Mouse (Mus musculus) retina, postnatal 1 day (tissue): ENCODE measurements around the gene Cdh23.
A peak's percentile ranks its signal among the peaks of the same experiment; 100 is the strongest.

Experiments
- DNase-seq: peaks from one replicate; pipeline ENCODE4 v3.0.0-alpha.2; 2012

Gene Cdh23

DNA sequence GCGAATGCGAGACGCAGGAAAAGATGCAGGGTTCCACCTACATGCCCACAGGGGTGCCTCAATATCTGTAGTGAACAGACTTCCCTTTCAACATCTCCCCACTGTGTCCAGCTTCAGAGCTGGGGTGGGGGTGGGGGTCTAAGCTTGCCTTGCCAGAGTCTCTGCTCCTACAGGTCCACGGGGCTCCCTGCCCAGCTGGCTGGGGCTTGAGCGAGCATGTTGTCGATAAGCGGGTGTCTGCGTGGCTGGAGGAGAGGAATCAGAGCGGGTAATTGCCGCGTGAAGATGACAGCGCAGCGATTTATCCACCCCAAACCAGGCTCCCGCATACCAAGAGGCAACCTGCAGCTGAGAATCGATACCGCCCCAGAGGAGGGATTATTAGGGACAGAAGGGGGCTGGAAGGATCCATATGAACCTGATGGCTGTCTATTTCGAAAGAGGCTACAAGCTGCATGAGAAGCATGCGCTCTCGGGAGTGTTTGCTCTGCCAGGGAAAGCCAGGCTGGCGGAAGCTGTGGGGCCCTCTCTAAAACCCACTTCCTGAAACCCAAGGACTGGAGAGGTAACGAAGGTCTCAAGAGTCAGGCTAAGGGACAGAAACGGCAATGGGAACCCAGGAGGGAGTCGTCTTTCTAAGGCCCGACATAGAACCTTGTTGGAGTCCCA lies 129.8 kb downstream of the Cdh23 start:
- DNase-seq, result peak; percentile 71

DNA sequence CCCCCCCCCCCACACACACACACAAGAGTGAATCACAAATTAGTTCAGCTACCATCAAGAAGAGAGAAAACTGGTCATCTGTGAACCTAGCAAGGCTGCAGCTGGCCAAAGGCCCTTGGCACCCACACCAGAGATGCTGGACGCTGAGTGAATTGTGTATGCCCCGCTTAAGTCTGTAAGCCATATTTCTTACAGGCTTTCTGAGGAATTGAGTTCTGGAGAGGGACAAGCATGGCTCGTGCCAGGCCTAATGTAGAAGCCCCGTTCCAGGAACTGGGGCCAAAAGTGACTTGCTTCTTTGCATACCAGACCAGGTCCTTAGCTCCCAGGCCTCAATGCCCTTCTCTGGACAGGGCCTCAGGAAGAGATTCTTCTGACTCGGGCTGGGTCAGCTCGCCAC lies 132.2 kb downstream of the Cdh23 start:
- no peak for DNase-seq

DNA sequence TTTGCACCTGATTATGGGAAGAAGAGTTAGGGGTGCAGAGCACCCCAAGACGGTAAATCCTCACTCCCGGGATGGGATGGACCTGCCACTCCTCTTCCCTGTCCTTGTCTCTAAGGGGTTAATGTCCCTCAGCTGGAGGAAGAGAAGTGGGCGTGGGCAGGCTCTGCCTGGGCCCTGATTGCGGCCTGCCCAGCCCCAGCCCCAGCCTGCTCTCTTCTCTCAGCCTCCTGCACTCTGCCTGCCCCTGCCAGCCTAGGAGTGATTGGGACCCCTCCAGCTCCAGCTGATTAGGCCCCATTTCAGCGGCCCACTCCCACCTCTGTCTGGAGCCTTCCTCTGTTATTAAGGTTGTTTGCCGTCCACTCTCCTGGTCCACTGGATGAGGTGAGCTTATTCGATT lies 133.3 kb downstream of the Cdh23 start:
- DNase-seq, result no peak

DNA sequence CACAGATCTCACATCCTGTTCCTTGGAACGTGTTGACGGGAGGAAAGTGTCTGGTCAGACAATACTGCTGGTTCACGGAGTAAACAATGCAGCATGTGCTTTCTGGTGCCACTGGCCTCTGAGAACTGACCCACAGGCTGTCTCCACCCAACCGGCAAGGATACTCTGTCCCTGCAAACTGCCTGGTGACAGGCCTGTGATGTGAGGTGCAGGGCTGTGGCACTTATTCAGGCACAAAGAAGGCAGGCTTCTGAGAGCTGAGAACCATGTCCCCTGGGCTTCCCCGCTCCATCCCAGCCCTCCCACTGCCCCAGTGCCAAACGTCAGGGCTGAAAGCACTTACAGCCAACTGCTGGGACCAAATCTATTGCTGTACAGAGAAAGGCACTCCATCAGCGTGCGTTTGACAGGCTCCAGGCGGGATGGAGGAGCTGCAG lies 137.8 kb downstream of the Cdh23 start:
- peak; percentile 41 for DNase-seq

DNA sequence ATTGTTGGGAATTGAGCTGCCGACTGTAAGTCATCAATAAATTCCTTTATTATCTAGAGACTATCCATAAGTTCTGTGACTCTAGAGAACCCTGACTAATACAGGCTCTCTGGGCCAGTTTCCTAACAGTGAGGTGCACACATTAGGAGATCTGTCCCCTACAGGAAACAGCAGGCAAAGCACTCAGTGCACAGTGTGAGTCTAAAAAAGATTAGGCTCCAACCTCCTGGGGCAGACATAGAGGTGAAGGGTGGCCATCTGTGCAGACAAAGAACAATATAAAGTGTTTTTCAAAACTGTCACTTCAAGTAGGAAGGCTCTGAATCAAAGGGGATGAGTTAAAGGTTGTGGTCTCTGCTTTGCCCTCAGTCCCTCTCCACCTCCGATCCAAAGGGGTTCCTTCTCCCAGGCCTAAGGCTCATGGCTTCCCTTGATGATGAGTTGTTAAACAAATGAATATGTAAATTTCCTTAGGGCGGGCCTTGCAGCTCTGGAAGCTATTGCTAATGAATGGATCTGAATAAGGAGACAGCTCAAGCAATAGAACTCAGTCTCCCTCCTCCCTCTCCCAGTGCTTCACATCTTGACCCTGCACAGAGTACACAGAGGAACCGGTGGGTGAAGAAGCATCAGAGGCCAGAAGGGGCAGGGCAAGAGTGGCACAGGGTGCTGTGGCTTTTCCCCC lies 143.2 kb downstream of the Cdh23 start:
- DNase-seq, result no peak

DNA sequence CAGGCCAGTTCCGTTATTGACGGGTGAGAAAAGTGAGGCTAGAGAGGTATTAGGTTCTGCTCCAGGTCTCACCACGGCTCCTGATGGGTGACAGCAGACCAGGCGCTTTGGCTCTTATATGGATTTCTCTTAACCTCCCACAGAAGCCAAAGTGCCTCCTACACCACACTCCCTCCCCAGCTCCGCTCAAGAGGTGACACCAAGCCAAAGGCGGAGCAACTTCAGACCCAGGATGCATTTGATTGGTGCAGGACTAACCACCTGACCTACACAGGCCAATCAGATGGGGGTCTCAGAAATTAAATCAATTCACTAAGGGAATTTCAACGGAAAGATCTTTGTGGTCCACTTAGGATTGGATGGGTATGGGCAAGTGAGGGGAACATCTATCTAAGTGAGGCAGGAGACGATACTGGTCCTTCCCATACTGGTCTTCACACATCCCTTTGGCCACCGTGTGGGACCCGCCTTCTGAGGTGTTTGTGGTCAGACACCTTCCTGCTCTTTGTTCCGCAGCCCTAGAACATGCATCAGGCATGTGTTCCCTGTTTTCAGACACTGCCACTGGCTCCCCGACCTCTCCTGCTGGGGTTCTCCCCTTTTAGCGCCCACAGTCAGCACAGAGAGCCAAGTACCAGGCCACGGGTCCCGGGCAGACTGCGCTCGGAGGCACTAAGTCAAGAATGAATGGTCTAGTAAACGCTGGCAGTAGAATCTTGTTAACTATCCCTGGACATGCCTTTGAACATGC lies 157.0 kb downstream of the Cdh23 start:
- no peak for DNase-seq

DNA sequence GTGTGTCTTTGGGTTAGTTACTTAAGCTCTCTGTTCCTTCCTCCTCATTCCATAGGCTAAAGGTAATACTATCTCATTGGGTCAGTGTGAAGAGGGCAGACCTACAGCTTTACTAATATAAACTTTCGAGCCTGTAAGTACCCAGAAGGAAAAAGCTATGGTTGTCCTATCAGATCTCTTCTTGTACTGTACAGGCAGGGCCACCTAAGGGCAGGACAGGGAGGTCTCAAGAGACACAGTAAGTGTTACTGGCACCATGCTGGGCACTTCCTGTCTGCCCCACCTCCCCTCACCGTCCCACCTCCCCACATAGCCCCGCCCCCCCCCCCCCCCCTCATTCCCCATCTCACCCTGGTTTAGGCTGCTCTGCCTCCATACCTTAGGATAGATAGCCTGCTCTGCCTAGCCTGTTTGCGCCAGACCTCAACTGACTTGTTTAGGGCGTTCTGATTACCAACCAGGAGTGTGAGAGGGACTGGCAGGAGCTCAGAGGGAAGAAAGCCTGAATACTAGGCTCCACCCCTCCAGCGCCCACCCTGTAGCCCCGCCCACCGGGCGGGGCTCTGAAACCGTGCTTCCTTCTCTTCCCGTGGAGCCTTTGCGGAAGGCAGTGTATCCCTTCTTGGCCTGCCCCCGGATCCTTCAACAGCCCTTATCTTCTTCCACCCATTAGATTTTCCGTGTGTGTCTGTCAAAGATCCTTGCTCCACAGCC lies 160.0 kb downstream of the Cdh23 start:
- peak; percentile 67 for DNase-seq

DNA sequence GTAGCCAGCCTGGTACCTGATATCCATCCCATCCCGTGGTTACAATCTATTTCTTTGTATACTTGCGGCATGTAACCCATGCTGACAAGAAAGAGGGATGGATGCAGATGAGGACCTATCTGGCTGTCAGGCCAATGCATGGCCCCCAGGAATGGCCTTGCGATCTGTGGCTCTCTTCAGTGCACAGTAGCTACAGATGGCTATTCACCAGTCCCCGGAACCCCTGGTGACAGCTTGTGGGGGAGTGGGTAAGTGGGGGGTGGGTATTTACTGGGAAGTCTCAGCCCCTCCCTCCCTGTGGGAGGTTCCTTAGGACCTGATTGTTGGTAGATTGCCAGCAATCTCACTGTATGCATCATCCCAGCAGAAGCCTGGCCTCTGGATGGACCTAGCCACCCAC lies 163.8 kb downstream of the Cdh23 start:
- peak; percentile 25 for DNase-seq

DNA sequence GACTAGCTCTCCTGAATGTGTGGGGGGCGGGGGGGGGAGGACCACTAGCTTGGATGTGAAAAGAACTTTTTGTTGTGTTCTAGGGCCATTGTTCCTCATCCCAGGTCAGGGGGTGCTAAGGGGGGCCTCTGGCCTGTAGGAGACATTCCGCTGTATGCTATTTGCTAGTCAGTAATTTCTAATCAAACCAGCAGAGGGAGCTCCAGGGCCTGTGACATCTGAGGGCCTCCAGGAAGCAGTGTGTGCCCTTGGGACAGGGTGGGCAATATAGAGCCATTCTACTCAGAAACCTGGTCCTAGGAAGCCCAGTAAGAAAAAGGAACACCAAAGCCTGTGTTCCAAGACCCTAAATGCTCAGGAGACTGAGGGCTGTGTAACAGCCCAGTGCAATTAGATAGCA lies 164.9 kb downstream of the Cdh23 start:
- DNase-seq, result peak; percentile 82

DNA sequence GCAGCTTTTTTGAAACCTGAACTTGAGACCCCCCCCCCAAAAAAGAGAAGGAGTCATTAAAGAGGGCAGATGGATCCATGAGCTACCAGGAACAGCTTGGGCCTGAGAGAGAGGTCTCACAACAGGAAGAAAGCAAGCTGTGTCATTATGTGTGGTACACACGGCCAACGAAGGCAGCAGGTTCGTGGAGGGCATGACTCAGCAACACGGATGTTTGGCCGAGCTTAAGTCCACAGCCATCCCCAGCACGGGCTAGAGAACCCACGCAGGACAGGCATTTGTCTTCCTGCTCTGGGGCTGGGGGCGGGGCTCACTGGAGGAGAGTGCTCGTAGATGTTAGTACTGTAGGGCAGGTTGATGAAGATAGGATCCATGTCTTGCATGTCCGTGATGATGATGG lies 165.7 kb downstream of the Cdh23 start:
- no peak for DNase-seq

DNA sequence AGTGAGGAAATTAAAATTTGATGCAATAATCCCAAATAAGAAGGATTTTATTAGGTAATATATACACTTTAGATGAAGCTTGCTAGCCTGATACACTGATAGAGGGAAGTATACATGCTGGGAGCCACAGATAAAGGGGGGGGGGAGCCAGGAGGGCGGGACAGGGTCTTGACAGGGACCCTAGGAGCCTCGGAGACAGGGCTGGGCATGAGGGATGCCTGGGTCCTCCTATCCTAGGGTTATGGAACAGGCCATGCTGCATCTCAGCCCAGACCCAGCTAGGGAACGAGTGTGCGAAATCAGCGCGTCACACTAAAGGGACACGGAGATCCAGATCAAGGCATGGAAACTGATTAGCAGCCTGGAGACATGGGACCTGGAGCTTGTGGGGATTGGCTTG lies 168.3 kb downstream of the Cdh23 start:
- DNase-seq, result no peak

DNA sequence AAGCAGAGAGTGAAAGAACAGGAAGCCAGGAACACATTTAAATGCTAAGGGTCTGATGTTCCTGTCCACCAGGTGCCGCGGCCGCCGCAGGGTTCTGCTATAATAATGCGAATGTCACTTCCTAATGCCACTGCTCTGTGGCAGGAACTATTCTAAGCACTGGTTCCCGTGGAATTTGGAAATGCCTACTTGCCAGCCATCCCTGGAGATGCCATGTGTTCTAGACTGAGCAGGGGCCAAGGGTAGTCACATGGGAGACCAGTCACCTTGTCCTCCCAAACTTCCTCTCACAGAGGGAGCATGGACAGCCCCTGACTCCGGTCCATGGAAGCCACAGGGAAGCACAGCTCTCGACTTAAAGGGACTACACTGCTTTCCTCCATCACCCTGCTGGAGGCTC lies 171.2 kb downstream of the Cdh23 start:
- DNase-seq, result no peak

DNA sequence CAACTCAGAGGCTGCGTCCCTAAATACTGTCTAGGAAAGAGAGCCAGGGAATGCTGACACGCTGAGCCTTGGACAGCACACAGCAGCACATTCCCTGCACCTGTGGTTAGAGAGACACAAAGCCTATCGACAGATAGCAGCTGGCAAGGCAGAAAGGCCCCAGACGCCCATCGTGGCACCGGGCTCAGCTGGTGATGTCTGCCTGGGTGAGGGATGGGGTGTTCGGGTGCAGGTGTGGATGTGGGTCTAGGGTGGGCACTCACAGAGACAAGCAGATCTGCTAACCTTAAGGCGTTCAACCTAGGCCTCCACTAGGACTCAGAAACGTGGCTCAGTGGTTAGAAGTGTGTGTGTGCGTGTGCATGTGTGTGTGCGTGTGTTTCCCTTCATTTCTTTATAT lies 180.0 kb downstream of the Cdh23 start:
- DNase-seq, result no peak

DNA sequence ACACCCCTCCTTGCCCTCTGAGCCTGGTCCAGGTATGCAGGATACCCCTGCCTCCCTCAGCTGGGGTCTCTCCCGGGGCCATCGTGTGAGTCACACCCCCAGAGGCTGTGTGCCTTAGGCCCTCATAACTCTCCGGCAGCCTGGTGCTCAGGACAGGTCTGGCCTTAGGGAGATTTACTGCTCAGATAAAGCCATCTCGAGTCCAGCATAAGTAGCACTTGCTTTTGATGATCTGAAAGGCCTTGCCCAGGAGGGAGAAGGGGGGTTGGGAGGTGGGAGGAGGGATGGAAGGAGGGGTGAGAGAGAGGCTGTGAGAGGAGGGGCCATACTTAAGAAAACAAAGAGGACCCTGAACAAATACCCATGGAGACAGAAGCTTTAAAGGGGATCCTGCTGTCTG lies 197.8 kb downstream of the Cdh23 start:
- DNase-seq, result no peak

DNA sequence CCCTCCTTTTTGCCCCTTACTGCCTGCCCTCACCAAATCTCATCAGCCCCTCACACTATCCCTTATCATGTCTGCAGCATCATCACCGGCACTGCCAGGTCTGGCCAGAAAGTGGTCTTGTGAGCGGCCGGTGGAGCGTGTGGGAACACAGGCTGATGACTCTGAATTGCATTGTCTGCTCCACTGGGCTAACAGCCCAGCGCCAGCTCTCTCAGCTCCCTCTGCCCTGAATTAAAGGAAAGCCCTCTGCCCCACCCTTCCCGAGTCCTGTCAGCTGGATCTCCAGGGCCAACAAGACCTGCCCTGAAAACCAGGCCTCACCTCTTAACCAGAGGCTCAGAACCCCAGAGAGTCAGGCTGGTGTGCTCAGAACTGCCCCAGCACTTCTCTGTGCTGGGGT lies 201.2 kb downstream of the Cdh23 start:
- peak; percentile 73 for DNase-seq

DNA sequence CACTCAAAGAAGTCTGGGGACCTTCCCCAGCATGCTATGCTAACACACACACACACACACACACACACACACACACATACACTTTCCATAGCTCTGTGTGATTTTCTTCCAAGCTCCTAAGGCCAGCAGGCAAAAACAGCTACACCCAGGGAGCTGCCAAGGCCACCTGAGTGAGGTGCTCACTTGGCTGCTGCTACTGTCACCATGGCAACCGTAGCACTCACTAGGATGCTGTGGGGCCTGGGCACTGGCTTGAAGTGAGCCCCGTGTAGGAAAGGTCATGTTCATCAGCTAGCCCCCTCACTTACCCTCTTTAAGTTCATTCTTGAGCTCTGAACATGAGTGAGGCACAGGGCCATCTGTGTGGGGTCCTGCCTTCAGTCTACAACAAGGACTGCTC lies 204.8 kb downstream of the Cdh23 start:
- DNase-seq, result peak; percentile 32

DNA sequence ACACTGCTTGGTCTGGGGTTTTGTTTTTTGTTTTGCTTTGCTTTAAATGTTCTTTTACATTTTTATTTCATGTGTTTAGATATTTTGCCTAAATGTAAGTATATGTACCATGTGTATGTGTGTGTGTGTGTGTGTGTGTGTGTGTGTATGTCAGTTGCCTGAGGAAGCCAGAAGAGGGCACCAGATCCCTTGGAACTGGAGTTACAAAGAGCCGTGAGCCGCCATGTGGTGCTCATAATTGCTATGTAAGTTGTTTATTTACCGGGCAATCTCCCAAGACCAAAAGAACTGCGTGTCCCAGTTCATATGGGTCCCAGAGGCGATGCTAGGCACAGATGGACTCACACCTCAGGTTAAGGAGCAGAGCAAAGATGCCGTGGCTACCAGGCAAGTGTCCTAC lies 214.9 kb downstream of the Cdh23 start:
- DNase-seq, result no peak

DNA sequence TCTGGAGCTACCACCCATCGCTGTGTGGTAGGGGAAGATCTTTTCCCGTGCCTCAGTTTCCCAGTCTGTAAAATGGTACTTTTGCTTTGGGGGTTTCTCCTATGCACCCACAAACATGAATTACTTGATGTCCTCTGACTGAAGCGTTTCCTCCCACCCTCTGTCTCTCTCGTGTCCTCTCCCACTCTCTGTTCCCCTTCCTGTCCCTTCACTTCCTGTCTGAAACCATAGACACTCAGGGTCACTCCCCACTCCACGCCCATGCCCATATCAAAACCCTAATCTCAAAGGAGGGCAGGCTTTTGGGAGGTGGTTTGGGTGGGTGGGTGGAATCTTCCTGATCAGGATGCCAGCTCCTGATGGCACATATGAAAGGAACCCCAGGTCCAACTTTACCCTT lies 221.7 kb downstream of the Cdh23 start:
- no peak for DNase-seq

DNA sequence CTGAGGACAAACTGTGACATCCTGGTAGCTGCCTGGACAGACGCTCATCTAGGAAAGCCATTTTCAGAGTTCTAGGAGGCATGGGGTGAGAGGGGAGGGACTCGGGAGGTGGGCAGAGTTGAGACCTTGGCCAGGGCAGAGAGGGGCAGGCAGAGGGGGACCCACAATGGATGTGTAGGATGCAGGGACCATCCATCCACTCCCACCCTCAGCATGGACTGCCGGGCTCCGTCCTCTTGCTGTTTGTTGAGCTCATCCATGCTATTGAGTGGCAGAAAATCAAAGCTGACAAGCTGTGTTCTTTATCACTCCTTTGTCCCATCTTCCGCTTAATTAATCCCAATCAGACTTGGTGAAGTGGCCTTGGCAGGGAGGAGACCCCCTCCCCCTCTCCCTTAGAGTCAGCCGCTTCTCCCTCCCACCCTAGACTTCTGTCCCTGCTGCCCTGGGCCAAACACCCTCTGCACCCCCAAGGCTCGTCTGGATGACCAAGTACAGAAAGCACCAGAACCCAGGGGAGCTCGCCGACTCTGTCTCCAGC lies 222.4 kb downstream of the Cdh23 start:
- DNase-seq, result peak; percentile 88

DNA sequence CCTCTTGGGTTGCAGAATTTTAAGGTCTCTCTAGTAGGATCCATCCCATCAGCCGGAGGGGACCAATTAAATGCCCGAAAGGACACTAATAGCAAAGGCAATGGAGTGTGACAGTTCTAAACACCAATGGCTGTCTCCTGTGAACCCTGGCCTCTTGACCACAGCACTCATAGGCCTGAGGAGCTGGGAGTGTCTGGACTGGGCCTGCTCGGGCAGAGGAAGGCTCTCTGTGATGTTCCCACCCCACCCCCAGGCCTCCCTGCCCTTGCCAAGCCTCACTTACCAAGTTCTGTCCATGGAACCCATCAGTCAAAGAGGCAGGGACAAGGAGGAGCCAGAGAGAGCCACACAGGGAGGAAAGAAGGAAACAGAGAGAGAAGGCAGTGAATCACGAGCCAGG lies 228.5 kb downstream of the Cdh23 start:
- peak; percentile 16 for DNase-seq

DNA sequence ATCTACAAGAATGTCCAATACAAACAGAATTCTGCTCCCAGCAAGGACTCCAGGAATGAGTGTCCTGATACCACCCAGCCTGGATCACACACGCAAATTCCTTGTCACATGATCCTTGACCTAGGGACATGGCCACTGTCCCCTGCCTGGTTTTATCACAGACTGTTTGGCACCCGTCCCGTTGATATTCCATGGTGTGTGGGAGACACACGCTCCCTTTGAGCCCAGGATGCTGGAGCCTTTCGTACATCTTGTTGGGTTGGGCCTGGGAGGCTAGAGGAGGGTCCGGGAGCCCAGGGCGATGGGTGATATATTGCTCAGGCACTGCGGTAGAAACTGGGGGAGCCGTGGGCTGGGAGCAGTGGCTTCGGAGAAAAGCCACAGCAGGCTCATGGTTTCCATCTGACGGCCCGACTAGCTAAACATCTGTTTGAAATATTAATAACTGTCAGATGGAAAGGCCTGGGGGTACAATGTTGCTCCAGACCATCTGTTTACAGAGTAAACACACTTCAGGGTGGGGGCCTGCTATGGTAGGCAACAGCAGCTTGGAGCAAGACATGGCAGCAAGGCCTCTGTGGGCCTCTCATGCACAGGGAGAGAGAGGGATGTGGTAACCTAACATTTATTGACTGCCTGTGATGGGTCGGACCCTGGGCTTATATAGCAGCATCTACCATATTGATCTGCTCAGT lies 232.2 kb downstream of the Cdh23 start:
- DNase-seq, result peak; percentile 58

DNA sequence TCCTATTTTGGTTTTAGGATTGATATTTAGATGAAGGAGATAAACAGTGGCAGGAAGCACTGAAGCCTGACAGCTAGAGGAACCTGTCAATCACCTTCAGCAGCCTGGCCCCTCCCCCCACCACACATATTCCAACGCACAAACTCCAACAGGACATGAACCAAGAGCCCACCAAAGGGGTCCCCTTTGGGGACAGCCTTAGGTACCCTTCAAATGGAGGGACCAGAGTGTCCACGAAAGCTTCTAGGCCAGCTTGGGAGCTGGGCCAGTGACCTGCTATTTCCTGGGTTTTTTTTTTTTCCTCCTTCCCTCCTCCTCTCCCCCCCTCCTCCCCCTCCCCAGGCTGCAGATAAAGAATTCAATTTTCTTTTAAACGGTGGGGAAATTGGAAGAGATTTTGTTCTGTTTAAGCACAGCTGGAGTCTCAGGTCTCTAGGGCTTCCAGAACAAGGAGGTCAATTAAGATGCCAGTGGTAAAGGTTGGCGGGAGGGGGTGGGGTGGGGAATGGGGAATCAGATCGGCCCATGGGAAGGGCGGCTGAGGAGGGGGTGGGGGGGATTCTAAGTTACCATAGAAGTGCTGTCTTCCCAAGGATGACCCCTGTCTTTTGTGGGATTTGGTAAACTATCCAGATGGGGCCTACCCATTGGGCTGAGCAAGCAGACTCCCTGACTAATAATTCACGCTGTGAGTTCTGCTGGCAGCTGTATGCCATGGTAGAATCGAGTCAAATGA lies 239.5 kb downstream of the Cdh23 start:
- no peak for DNase-seq
